Mouse (Mus musculus): Measurements from ENCODE around the gene Pradc1. TPM values are rescaled to one million over a fixed set of nuclear protein-coding genes. Genes with fewer than 3 reads are reported as not detected.
A peak's percentile ranks its signal among the peaks of the same experiment; 100 is the strongest.

The Pradc1 gene
- polyA plus RNA-seq, 1 experiment from 2014 or later, result 26.7 TPM

DNA sequence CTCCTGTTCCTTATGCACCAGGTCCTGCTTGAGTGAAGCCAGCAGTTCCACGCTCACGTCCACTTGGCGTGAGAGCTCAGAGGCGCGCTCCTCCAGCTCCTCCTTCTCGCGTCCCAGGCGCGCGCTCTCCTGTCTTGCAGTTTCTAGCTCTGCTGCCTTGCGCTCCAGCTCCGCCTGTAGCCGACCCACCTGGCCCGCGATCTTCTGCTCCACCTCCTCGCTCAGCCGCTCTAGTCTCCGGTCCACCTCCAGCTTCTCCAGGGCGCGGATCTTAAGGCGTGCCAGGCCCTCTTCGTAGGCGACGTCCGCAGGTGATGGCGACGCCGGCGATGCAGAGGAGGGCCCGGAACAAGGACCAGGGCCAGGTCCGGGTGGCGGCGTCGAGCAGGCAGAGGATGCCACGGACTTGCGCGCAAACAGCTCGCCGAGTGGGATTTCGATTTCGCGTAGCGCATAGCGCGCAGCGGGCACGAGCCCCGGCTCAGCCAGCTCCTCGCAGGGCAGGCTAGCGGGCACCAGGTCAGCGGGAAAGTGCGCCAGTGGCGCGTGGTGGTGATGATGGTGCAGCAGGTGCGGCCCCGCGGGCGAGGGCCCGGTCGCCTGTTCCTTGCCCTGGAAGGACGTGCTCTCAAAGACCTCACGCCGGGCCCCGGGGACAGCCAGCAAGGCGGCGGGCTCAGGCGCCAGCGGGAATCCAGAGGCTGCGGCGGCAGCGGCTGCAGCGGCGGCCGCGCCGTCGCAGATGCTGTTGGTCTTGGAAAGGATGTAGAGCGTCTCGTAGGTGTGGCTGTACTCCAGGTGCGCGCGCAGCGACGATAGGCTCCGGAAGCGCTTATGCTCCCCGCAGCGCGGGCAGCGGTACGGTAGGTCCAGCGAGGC lies 32.3 kb upstream of the Pradc1 start:
- DNase-seq (ENCODE audit: low spot score) (peak; percentile 63), ATAC-seq (replicated peaks; ENCODE audit: low FRiP score, low TSS enrichment, low read depth) (peak; percentile 60; the same call in 1 of the 2 replicates)
- Histone ChIP-seq H3K4me3 (ENCODE audit: low read depth, low read length) (peak overlapping the region; percentile 29; the same call in 1 of the 2 replicates), H3K27me3 (replicated peaks; ENCODE audit: control insufficient read depth, insufficient read depth, low read length) (peaks cover 56% of the 10 kb centered on the region), H3K9me3 (ENCODE audit: control insufficient read depth, low read length) (no peaks in the 10 kb centered on the region), H3K27ac (ENCODE audit: low read depth) (no peak overlapping the region), H3K4me1 (replicated peaks; ENCODE audit: control insufficient read depth, insufficient read depth, low read length) (no peaks in the 10 kb centered on the region), H3K36me3 (ENCODE audit: control insufficient read depth, insufficient read depth, low read length) (no peaks in the 10 kb centered on the region), H3K4me2 (ENCODE audit: low read length) (peak overlapping the region; percentile 48), H3K9ac (ENCODE audit: low read length) (no peak overlapping the region)
- WGBS, result 3% methylated on average over 90 of the region's 92 CpGs

DNA sequence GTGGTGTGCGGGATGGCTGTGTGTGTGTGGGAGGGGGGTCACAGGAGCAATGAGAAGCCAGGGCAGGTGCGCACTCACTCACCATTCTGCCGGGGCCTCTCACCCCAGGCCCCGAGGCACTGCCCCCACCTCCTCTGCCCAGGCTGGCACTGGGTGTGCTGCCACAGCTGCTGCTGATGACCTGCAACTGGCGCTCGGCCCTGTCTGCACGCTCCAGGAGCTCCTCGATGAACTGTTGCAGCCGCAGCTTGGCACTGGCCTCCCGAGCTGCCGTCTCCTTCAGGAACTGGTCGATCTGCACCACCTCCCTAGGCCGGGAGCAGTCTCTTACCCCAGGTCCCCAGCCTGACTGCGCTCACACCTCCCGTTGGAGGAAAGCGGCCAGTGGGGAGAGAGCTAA lies 28.9 kb upstream of the Pradc1 start:
- H3K27me3 ChIP-seq (replicated peaks; ENCODE audit: control insufficient read depth, insufficient read depth, low read length), result peaks cover 54% of the 10 kb centered on the region
- no peak for DNase-seq (ENCODE audit: low spot score)
- H3K9me3 ChIP-seq (ENCODE audit: control insufficient read depth, low read length), result no peaks in the 10 kb centered on the region
- H3K4me3 ChIP-seq (ENCODE audit: low read depth, low read length), result no peak overlapping the region
- H3K9ac ChIP-seq (ENCODE audit: low read length), result no peak overlapping the region
- no peak for ATAC-seq (replicated peaks; ENCODE audit: low FRiP score, low TSS enrichment, low read depth)
- no peak overlapping the region for H3K27ac ChIP-seq (ENCODE audit: low read depth)
- 60% methylated on average over 16 of the region's 16 CpGs for WGBS
- no peak overlapping the region for H3K4me2 ChIP-seq (ENCODE audit: low read length)
- no peaks in the 10 kb centered on the region for H3K36me3 ChIP-seq (ENCODE audit: control insufficient read depth, insufficient read depth, low read length)
- H3K4me1 ChIP-seq (replicated peaks; ENCODE audit: control insufficient read depth, insufficient read depth, low read length), result no peaks in the 10 kb centered on the region

DNA sequence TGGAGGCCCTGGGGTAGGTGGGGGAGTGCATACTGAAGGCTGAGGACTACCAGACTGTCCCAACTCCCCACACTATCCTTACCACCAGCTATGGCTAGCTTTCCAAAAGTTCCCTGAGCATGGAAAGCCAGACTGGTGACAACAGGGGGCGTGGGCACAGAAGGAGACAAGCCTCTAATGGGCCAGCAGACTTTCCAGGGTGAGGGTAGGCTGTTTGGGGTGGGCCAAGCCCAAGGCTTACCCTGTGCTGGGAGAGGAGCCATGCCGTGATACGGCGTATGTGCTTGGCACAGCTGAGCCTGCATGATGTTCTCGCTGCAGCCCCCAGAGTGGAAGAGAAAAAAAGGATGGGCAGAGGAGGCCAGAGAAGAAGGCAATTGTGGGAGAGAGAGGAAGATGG lies 28.2 kb upstream of the Pradc1 start:
- no peak overlapping the region for H3K27ac ChIP-seq (ENCODE audit: low read depth)
- no peak overlapping the region for H3K4me2 ChIP-seq (ENCODE audit: low read length)
- no peaks in the 10 kb centered on the region for H3K9me3 ChIP-seq (ENCODE audit: control insufficient read depth, low read length)
- WGBS, result 85% methylated on average over 5 of the region's 5 CpGs
- H3K4me3 ChIP-seq (ENCODE audit: low read depth, low read length), result no peak overlapping the region
- H3K27me3 ChIP-seq (replicated peaks; ENCODE audit: control insufficient read depth, insufficient read depth, low read length), result peaks cover 47% of the 10 kb centered on the region
- H3K9ac ChIP-seq (ENCODE audit: low read length), result no peak overlapping the region
- no peak for DNase-seq (ENCODE audit: low spot score)
- H3K36me3 ChIP-seq (ENCODE audit: control insufficient read depth, insufficient read depth, low read length), result no peaks in the 10 kb centered on the region
- no peak for ATAC-seq (replicated peaks; ENCODE audit: low FRiP score, low TSS enrichment, low read depth)
- H3K4me1 ChIP-seq (replicated peaks; ENCODE audit: control insufficient read depth, insufficient read depth, low read length), result no peaks in the 10 kb centered on the region

DNA sequence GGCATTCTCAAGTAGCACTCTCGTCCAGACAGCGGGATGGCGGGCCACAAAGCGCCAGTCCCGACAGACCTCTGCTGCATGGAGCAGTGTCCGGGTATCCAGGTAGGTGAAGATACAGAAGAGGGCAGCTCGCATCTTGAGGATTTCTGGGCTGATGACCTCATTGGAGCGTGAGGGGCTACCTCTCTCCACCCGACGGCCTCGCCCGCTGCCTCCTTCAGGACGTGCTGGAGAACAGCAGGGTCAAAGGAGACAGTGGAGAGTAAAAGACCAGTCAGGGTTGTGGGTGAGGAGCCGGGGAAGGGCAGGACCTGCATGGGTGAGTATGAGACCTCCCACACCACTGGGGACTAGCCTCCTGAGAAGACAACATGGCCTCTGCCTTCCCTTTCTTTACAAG lies 26.6 kb upstream of the Pradc1 start:
- Histone ChIP-seq H3K4me3 (ENCODE audit: low read depth, low read length) (no peak overlapping the region), H3K9me3 (ENCODE audit: control insufficient read depth, low read length) (no peaks in the 10 kb centered on the region), H3K27ac (ENCODE audit: low read depth) (no peak overlapping the region), H3K4me2 (ENCODE audit: low read length) (no peak overlapping the region), H3K9ac (ENCODE audit: low read length) (no peak overlapping the region), H3K36me3 (ENCODE audit: control insufficient read depth, insufficient read depth, low read length) (no peaks in the 10 kb centered on the region), H3K27me3 (replicated peaks; ENCODE audit: control insufficient read depth, insufficient read depth, low read length) (peaks cover 31% of the 10 kb centered on the region), H3K4me1 (replicated peaks; ENCODE audit: control insufficient read depth, insufficient read depth, low read length) (no peaks in the 10 kb centered on the region)
- ATAC-seq (replicated peaks; ENCODE audit: low FRiP score, low TSS enrichment, low read depth) (no peak), DNase-seq (ENCODE audit: low spot score) (no peak)
- 45% methylated on average over 14 of the region's 14 CpGs for WGBS

DNA sequence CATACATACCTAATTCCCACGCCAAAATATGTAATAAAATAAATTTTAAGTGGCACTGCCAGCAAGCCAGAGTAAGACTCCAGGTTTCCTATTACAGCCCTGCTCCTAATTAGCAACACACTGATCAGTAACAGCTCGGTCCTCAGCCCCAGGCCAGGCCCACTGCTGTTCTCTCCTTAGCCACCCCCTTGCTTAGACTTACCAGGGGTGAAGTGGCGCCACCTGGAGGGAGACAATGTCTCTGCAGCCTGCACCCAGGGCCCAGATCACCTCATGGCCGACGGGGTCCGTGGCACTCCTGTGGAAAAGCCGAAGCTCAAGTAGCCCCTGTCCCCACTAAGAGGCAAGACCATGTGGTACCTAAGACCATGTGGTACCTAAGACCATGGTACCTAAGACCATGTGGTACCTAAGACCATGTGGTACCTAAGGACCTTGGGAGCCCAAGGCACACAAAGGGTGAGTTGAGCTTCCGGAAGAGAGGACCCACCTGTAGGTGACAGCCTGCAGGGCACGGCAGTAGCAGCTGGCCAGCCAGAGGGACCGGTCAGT lies 25.7 kb upstream of the Pradc1 start:
- Histone ChIP-seq H3K27me3 (replicated peaks; ENCODE audit: control insufficient read depth, insufficient read depth, low read length) (peaks cover 22% of the 10 kb centered on the region; the same call in 1 of the 2 replicates), H3K9ac (ENCODE audit: low read length) (no peak overlapping the region), H3K4me2 (ENCODE audit: low read length) (no peak overlapping the region), H3K36me3 (ENCODE audit: control insufficient read depth, insufficient read depth, low read length) (no peaks in the 10 kb centered on the region), H3K4me3 (ENCODE audit: low read depth, low read length) (no peak overlapping the region), H3K9me3 (ENCODE audit: control insufficient read depth, low read length) (no peaks in the 10 kb centered on the region), H3K4me1 (replicated peaks; ENCODE audit: control insufficient read depth, insufficient read depth, low read length) (no peaks in the 10 kb centered on the region), H3K27ac (ENCODE audit: low read depth) (no peak overlapping the region)
- DNase-seq (ENCODE audit: low spot score) (no peak), ATAC-seq (replicated peaks; ENCODE audit: low FRiP score, low TSS enrichment, low read depth) (0 out of 2 replicates have a peak, but pooled peaks have one; percentile 15)
- WGBS, result 35% methylated on average over 10 of the region's 10 CpGs

DNA sequence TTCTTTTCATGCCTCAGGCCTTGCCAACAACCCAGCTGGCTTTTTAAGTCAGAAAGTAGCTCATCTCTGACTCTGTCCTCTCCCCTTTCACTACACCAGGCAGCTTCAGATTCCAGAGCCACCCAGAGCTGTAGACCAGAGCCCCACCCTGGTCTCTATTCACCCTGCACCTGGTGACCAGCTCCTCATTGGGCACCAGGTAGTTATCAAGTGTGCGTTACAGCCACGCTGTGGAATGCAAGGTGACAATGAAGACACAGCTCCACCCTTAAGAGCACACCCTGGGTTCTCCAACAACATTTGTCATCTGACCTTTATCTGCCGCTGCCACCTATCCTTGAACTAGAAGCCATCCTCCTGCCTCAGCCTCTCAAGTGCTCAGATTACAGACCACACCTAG lies 23.8 kb upstream of the Pradc1 start:
- 81% methylated on average over 3 of the region's 3 CpGs for WGBS
- peaks cover 11% of the 10 kb centered on the region; the same call in 1 of the 2 replicates for H3K27me3 ChIP-seq (replicated peaks; ENCODE audit: control insufficient read depth, insufficient read depth, low read length)
- no peak overlapping the region for H3K9ac ChIP-seq (ENCODE audit: low read length)
- no peak overlapping the region for H3K4me2 ChIP-seq (ENCODE audit: low read length)
- H3K4me1 ChIP-seq (replicated peaks; ENCODE audit: control insufficient read depth, insufficient read depth, low read length), result no peaks in the 10 kb centered on the region
- ATAC-seq (replicated peaks; ENCODE audit: low FRiP score, low TSS enrichment, low read depth) (no peak), DNase-seq (ENCODE audit: low spot score) (no peak)
- H3K9me3 ChIP-seq (ENCODE audit: control insufficient read depth, low read length), result no peaks in the 10 kb centered on the region
- no peaks in the 10 kb centered on the region for H3K36me3 ChIP-seq (ENCODE audit: control insufficient read depth, insufficient read depth, low read length)
- no peak overlapping the region for H3K4me3 ChIP-seq (ENCODE audit: low read depth, low read length)
- H3K27ac ChIP-seq (ENCODE audit: low read depth), result no peak overlapping the region

DNA sequence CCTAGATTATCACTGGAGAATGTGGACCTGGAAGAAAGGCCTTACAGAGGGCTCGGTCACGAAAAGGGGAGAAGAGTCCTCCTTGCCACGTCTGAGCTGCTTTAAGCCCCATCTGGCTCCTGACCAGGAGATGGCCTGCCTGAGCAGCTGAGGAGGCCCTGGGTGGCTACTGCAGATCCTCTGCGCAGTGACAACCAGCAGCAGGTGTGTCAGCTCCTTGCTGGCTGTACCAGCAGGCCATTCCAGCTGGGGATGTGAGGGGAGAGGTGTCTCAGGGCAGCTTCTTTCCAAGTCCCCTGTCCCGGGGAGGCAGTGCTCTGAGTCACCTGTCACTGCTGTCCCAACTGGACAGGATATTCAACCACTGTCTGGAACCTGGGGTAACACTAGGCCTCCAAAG lies 20.8 kb upstream of the Pradc1 start:
- DNase-seq (ENCODE audit: low spot score), result no peak
- Histone ChIP-seq H3K4me2 (ENCODE audit: low read length) (no peak overlapping the region), H3K9ac (ENCODE audit: low read length) (no peak overlapping the region), H3K27ac (ENCODE audit: low read depth) (no peak overlapping the region), H3K4me1 (replicated peaks; ENCODE audit: control insufficient read depth, insufficient read depth, low read length) (no peaks in the 10 kb centered on the region), H3K9me3 (ENCODE audit: control insufficient read depth, low read length) (no peaks in the 10 kb centered on the region), H3K4me3 (ENCODE audit: low read depth, low read length) (no peak overlapping the region), H3K27me3 (replicated peaks; ENCODE audit: control insufficient read depth, insufficient read depth, low read length) (peaks cover 2% of the 10 kb centered on the region; the same call in 1 of the 2 replicates), H3K36me3 (ENCODE audit: control insufficient read depth, insufficient read depth, low read length) (peaks cover 20% of the 10 kb centered on the region)
- ATAC-seq (replicated peaks; ENCODE audit: low FRiP score, low TSS enrichment, low read depth), result no peak
- 56% methylated on average over 5 of the region's 5 CpGs for WGBS

DNA sequence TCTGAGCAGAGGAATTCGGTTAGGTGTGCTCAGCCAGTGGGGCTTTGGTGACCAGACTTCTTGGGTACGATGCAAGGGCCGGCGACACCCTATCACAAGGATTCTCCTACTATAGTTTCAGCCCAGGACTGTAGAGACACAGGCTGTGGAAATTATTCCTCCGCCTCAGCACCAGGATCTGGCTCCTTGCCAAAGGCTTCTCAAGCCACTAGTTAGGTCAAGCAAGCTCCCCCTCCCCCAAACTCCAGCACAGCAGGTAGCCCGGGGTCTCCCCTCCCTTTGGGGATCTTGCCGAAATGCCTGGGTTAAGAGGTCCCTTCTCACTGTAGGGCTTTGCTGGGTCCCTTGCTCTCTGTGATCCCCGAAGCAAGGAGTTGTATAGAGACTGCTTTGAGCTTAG lies 20.2 kb upstream of the Pradc1 start:
- no peak for DNase-seq (ENCODE audit: low spot score)
- H3K4me1 ChIP-seq (replicated peaks; ENCODE audit: control insufficient read depth, insufficient read depth, low read length), result no peaks in the 10 kb centered on the region
- no peak overlapping the region for H3K27ac ChIP-seq (ENCODE audit: low read depth)
- WGBS, result 59% methylated on average over 8 of the region's 8 CpGs
- H3K36me3 ChIP-seq (ENCODE audit: control insufficient read depth, insufficient read depth, low read length), result peaks cover 26% of the 10 kb centered on the region
- H3K27me3 ChIP-seq (replicated peaks; ENCODE audit: control insufficient read depth, insufficient read depth, low read length), result no peaks in the 10 kb centered on the region
- no peak for ATAC-seq (replicated peaks; ENCODE audit: low FRiP score, low TSS enrichment, low read depth)
- no peak overlapping the region for H3K9ac ChIP-seq (ENCODE audit: low read length)
- H3K9me3 ChIP-seq (ENCODE audit: control insufficient read depth, low read length), result no peaks in the 10 kb centered on the region
- no peak overlapping the region for H3K4me3 ChIP-seq (ENCODE audit: low read depth, low read length)
- H3K4me2 ChIP-seq (ENCODE audit: low read length), result no peak overlapping the region

All from intestine, embryonic 14.5 days (tissue).